Mouse (Mus musculus) thymus, postnatal 10 days (tissue): ENCODE measurements around the gene Rasa4.
"Not testable (repeated sequence)": the region's sequence is repeated elsewhere in the genome, so short reads cannot be mapped to it uniquely, and the experiment has no call there.

ENCODE experiments used
- DNase-seq, 2 experiments: peaks; one replicate each; pipeline ENCODE4 v3.0.0; 2021; ENCODE audit warnings: low spot score in 2 of 2

Gene Rasa4

GRCm38 (mm10) chr5:136083669-136084107 is at the start of gene Rasa4:
Gene Rasa4 (plus strand): TSS chr5:136083916.
- peak; percentile 93 to 95 for DNase-seq

GRCm38 (mm10) chr5:136034868-136035267 is 48.8 kb upstream of the Rasa4 start:
- no peak for DNase-seq

GRCm38 (mm10) chr5:136035285-136035684 is 48.4 kb upstream of the Rasa4 start:
- DNase-seq = no peak

GRCm38 (mm10) chr5:136036667-136037066 is 47.0 kb upstream of the Rasa4 start:
- DNase-seq = no peak

GRCm38 (mm10) chr5:136038258-136039214 is 45.2 kb upstream of the Rasa4 start, which contains the start of gene Upk3b:
Gene Upk3b (plus strand): TSS chr5:136038496.
- no peak for DNase-seq

- no peak for DNase-seq
Observed at GRCm38 (mm10) chr5:136040210-136040609, 43.5 kb upstream of the Rasa4 start.

- no peak for DNase-seq
Observed at GRCm38 (mm10) chr5:136041260-136041659, 42.5 kb upstream of the Rasa4 start.

GRCm38 (mm10) chr5:136041666-136042065 is 42.0 kb upstream of the Rasa4 start:
- DNase-seq = no peak

GRCm38 (mm10) chr5:136044865-136045264 is 38.9 kb upstream of the Rasa4 start:
- DNase-seq = peak in 1 of 2 experiments; percentile 29

- peak; percentile 18 to 43 for DNase-seq
Observed at GRCm38 (mm10) chr5:136045408-136045807, 38.3 kb upstream of the Rasa4 start.

- peak; percentile 59 to 89 for DNase-seq
Observed at GRCm38 (mm10) chr5:136045987-136046386, 37.7 kb upstream of the Rasa4 start.

- DNase-seq = not testable (repeated sequence)
Observed at GRCm38 (mm10) chr5:136048541-136048940, 35.2 kb upstream of the Rasa4 start.

GRCm38 (mm10) chr5:136049926-136050325 is 33.8 kb upstream of the Rasa4 start:
- no peak for DNase-seq

GRCm38 (mm10) chr5:136051231-136052085 is 32.3 kb upstream of the Rasa4 start:
- DNase-seq = no peak

- DNase-seq = no peak
Observed at GRCm38 (mm10) chr5:136052861-136053655, 30.7 kb upstream of the Rasa4 start.

- no peak for DNase-seq
Observed at GRCm38 (mm10) chr5:136054301-136055077, 29.2 kb upstream of the Rasa4 start, which contains the start of gene Upk3bl. Gene Upk3bl (plus strand): TSS chr5:136054492.

- no peak for DNase-seq
Observed at GRCm38 (mm10) chr5:136056062-136056461, 27.7 kb upstream of the Rasa4 start.

- DNase-seq = no peak
Observed at GRCm38 (mm10) chr5:136057085-136057484, 26.6 kb upstream of the Rasa4 start.

- DNase-seq = peak; percentile 61 to 84
Observed at GRCm38 (mm10) chr5:136061567-136061966, 22.1 kb upstream of the Rasa4 start.

GRCm38 (mm10) chr5:136063920-136064319 is 19.8 kb upstream of the Rasa4 start:
- no peak for DNase-seq
